Mouse (Mus musculus): Measurements from ENCODE around the gene Ptges3l.
"Not testable (repeated sequence)": the region's sequence is repeated elsewhere in the genome, so short reads cannot be mapped to it uniquely, and the experiment has no call there.

DNA sequence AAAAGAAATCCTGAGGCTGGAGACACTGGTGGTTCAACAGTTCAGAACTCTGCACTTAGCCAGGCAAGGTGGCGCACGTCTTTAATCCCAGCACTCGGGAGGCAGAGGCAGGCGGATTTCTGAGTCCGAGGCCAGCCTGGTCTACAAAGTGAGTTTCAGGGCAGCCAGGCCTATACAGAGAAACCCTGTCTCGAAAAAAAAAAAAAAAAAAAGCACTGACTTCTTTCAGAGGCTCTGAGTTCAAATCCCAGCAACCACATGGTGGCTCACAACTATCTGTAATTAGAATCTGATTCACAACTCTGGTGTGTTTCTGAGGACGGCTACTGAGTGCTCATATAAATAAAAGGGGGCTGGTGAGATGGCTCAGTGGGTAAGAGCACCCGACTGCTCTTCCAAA lies 21.7 kb upstream of the Ptges3l start:
- not testable (repeated sequence) for TF ChIP-seq CTCF (conservative IDR thresholded peaks at IDR 0.05; ENCODE audit: insufficient read depth, insufficient read length, low read depth, low read length); POLR2A (IDR thresholded peaks at IDR 0.05; ENCODE audit: low read depth, low read length)
